Mouse (Mus musculus): ENCODE results near the gene Tshr. TPM values are rescaled to one million over a fixed set of nuclear protein-coding genes. Genes with fewer than 3 reads are reported as not detected.
A peak's percentile ranks its signal among the peaks of the same experiment; 100 is the strongest.
"Not testable (repeated sequence)": the region's sequence is repeated elsewhere in the genome, so short reads cannot be mapped to it uniquely, and the experiment has no call there.

Tshr gene
- total RNA-seq (2015; ENCODE audit: low replicate concordance), result 0.96 and 3.3 TPM in 2 replicates
- total RNA-seq (2017; ENCODE audit: low replicate concordance), result 0.14 and 2.2 TPM in 2 replicates

GRCm38 (mm10) chr12:91384281-91385017 lies at the start of gene Tshr, which contains the start of gene Cep128:
Tshr (plus strand) TSS chr12:91384563.
Cep128 (minus strand) TSS chr12:91384409.
- peak; percentile 96 for ATAC-seq (replicated peaks; ENCODE audit: low FRiP score, poor library complexity, severe bottlenecking)

DNA sequence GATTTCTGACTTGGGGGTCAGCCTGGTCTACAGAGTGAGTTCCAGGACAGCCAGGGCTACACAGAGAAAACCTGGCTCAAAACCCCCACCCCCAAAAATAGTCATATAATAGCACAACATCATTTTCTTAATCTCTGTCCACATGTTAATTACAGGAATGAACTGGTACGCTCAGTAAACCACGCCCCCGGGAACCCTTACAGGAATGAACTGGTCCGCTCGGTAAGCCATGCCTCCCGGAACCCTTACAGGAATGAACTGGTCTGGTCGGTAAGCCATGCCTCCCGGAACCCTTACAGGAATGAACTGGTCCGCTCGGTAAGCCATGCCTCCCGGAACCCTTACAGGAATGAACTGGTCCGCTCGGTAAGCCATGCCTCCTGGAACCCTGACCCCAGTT lies 45.7 kb upstream of the Tshr start:
- not testable (repeated sequence) for ATAC-seq (replicated peaks; ENCODE audit: low FRiP score, poor library complexity, severe bottlenecking)

DNA sequence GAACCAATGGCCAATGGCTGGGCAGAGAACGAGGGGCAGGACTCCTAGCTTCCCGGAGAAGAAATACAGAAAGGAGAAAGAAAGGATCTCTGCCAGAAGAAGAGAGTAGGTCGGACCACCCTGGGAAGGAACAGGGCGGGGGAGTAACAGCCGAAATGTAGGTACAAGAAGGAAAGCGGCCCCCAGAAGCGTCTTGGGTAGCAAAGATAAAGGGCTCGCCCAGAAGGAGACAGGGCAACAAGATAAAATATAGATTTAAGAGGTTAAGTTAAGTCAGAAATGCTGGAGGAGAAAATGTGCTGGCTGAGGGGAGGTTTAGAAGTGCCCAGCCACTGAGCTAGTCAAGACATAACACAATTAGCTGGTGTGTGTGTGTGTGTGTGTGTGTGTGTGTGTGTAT lies 30.6 kb upstream of the Tshr start:
- ATAC-seq (replicated peaks; ENCODE audit: low FRiP score, poor library complexity, severe bottlenecking), result no peak

- ATAC-seq (replicated peaks; ENCODE audit: low FRiP score, poor library complexity, severe bottlenecking), result no peak
Observed at GRCm38 (mm10) chr12:91369173-91369572, 15.2 kb upstream of the Tshr start.

- ATAC-seq (replicated peaks; ENCODE audit: low FRiP score, poor library complexity, severe bottlenecking), result peak; percentile 52
Observed at GRCm38 (mm10) chr12:91383516-91384264, 673 bp upstream of the Tshr start.

GRCm38 (mm10) chr12:91400232-91401048 lies 16.1 kb downstream of the Tshr start:
- peak; percentile 63; the same call in 1 of the 2 replicates for ATAC-seq (replicated peaks; ENCODE audit: low FRiP score, poor library complexity, severe bottlenecking)

DNA sequence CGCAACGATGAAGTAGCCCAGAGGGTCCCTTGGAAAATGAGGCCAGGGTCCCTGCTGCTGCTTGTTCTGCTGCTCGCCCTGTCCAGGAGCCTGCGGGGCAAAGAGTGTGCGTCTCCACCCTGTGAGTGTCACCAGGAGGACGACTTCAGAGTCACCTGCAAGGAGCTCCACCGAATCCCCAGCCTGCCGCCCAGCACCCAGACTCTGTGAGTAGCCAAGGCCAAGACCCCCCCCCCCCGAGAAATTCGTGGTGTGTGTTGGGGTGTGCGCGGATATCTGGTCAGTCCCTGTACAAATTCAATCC lies 16.6 kb downstream of the Tshr start:
- no peak for ATAC-seq (replicated peaks; ENCODE audit: low FRiP score, poor library complexity, severe bottlenecking)

DNA sequence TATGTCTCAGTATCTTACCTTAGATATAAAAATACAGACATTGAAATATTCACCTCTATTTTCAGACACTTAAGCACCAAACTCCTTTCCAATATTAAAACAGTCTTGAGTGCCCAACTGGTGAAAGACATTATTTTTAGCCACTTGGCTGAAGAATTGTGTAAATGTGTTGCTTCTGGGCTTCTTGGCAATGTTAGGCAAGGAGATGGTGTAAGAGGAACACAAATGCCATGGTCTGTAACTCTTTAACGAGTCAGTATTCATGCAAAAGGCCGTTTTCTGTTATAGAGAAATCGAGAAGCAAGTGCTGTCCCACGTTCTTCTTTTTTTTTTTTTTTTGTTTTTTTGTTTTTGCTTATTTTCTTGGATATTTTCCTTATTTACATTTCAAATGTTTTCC lies 25.9 kb downstream of the Tshr start:
- ATAC-seq (replicated peaks; ENCODE audit: low FRiP score, poor library complexity, severe bottlenecking), result no peak

GRCm38 (mm10) chr12:91412461-91413182 lies 28.3 kb downstream of the Tshr start:
- no peak for ATAC-seq (replicated peaks; ENCODE audit: low FRiP score, poor library complexity, severe bottlenecking)

- no peak for ATAC-seq (replicated peaks; ENCODE audit: low FRiP score, poor library complexity, severe bottlenecking)
Observed at GRCm38 (mm10) chr12:91415112-91415511, 30.7 kb downstream of the Tshr start.

DNA sequence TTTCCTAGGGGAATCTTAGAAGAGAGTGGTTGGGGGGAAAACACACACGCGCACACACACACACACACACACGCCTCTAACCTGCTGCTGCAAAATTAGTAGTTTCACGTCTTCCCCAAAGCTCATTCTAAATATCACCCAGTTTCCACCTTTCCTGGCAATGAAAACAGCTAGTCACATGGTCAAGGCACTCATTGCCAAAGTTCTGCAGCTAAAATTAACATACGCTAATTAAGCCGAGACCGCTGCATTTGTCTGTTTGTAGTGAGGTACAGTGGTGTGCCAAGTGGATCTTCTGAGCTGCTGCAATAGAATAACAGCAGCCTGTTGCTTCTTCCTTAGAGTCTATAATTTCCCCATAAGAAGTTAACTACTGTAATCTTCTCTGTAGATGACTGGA lies 32.5 kb downstream of the Tshr start:
- ATAC-seq (replicated peaks; ENCODE audit: low FRiP score, poor library complexity, severe bottlenecking), result no peak

GRCm38 (mm10) chr12:91418791-91419190 lies 34.4 kb downstream of the Tshr start:
- peak; percentile 85 for ATAC-seq (replicated peaks; ENCODE audit: low FRiP score, poor library complexity, severe bottlenecking)

GRCm38 (mm10) chr12:91421272-91421671 lies 36.9 kb downstream of the Tshr start:
- no peak for ATAC-seq (replicated peaks; ENCODE audit: low FRiP score, poor library complexity, severe bottlenecking)

DNA sequence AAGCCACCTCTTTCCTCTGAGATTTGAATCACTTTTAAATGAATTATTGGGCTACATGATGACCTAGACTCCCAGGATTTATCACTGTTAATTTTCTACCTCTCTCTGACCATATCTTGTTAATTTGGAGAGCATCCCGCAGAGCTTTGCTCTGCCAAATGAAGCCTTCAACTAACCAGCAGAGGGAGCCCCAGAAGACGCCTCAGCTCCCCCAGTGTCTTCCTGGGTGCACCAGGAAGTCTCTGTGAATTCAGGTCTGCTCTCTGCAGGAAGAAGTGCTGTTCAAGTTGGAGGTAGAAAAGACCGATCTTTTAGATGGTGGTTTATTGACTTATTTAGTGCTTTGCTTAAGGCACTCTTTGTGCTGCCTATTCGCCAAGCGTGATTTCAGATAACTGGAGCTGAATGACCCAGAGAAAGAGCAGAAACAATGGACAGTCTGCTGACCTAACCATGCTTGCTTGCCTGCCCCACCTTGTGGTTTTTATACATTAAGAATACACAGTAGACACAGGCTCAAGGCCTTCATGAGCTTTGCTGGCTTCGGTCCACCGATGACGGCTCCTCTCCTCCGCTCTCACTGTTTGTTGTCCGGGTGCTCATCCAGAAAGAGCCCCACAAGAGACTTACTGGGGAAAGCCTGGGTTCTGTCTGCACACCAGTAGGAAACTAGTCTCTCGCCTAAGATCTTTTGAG lies 38.9 kb downstream of the Tshr start:
- ATAC-seq (replicated peaks; ENCODE audit: low FRiP score, poor library complexity, severe bottlenecking), result no peak

DNA sequence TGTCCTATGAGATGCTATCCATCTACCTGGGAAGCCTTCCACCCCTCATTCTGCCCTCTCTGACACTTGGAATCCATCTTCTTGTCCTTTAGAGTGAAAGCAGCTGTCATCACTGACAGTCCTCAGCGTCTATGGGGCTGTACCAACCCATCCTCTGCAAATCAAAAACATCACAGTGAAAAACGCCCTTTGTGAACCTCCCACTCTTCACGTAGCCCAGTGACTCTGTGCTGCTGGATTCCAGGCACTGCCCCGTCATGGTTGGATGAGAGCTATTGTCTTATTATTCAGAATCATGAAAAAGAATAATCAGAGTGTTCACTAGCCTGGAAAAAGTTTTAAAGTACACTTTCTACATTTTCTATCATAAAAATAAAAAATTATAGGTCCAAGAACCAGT lies 42.1 kb downstream of the Tshr start:
- ATAC-seq (replicated peaks; ENCODE audit: low FRiP score, poor library complexity, severe bottlenecking), result no peak

- no peak for ATAC-seq (replicated peaks; ENCODE audit: low FRiP score, poor library complexity, severe bottlenecking)
Observed at GRCm38 (mm10) chr12:91427129-91427528, 42.8 kb downstream of the Tshr start.

- ATAC-seq (replicated peaks; ENCODE audit: low FRiP score, poor library complexity, severe bottlenecking), result no peak
Observed at GRCm38 (mm10) chr12:91482195-91482733, 97.9 kb downstream of the Tshr start.

GRCm38 (mm10) chr12:91486342-91486741 lies 102.0 kb downstream of the Tshr start:
- no peak for ATAC-seq (replicated peaks; ENCODE audit: low FRiP score, poor library complexity, severe bottlenecking)

DNA sequence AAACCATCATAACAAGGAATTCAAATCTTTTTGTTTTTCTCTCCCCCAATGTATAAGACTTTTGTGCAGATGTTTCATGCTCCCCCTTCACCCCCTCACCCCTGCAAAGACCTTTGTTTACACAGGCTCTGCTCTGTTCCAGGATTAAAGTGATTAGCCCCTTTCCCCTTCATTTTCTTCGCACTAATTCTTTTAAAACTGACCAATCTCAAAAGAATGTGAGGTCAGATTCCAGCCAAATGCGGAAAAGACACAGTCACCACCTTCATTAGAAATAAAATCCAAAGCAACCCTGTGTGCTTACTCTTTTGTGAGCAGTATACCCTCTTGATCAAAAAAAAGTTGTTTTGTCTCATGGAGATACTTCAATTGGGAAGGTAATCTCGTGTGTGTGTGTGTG lies 104.0 kb downstream of the Tshr start:
- no peak for ATAC-seq (replicated peaks; ENCODE audit: low FRiP score, poor library complexity, severe bottlenecking)
